Mouse (Mus musculus) liver, embryonic 14 days (tissue): ENCODE data around the gene Trarg1. TPM values are rescaled to one million over a fixed set of nuclear protein-coding genes. Genes with fewer than 3 reads are reported as not detected.

Experiments used
- polyA plus RNA-seq: library from polyadenylated mRNA; depleted of rRNA; stranded (reverse); fragments of >200 nt; gene quantifications from 2 replicates; pipeline ENCODE4 v1.2.3, GENCODE M21; 2012; rRNA removed

Trarg1 gene
- polyA plus RNA-seq: not detected in 2 replicates

DNA sequence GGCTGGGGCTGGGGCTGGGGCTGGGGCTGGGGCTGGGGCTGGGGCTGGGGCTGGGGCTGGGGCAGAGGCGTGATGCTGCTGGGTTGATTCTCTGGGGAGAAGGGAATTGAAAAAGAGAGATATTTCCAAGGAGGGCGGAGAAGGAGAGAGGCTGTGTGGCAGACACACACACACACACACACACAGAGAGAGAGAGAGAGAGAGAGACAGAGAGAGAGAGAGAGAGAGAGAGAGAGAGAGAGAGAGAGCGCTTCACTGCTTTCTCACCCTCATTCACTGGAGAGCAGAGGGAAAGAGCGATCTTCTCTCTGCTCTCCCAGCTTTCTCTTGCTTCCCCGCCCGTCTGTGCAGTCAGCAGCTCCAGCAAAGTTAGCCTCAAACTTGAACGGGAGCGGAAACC lies at the start of gene Trarg1:
TSS of gene Trarg1 (plus strand) at position 301 of the 400 bp plus-strand sequence.

DNA sequence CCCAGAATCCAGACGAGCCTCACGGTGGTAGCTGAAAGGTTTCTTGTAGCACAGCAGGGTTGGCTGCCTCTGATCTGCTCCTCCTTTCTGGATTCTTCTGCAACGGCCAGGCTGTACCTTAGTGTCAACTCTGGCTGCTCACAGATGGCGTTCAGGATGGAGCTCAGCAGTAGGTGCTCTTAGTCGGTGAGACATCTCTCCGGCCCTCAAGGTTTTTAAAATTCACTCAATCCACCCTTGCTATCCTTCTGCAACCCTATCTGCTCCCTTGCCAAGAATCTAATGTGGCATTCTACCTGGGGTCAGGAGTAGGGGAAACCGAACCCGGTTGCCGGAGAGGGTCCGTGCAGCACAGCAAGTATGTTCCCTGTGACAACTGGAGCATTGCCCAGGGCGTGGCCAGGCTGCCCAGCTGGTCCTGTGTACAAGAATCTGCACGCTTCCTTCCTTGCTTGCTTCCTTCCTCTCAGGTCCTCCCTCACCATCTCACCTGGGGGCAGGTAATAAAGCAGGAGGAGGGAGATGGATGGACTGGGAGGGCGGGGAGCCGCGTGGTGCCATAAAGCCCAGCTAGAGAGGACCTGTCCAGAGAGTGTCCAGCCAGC lies 7.6 kb upstream of the Trarg1 start, which contains the start of gene Bhlha9:
TSS of gene Bhlha9 (plus strand) at position 600 of the 605 bp plus-strand sequence.

Other genes starting within 250 kb of the Trarg1 start
- gene Abr, start 57.5 kb upstream of the Trarg1 start, polyA plus RNA-seq: 3.3 and 3.8 TPM in 2 replicates
- gene Bhlha9, start 7.3 kb upstream of the Trarg1 start, polyA plus RNA-seq: not detected in 2 replicates
- gene Gosr1, start 83.8 kb downstream of the Trarg1 start, polyA plus RNA-seq: 7.1 and 7.8 TPM in 2 replicates
- 7.1 and 8.4 TPM in 2 replicates for gene Cpd, start 167.2 kb downstream of the Trarg1 start, polyA plus RNA-seq
- not detected in 2 replicates for gene Tmigd1, start 222.4 kb downstream of the Trarg1 start, polyA plus RNA-seq
- gene Blmh, start 245.0 kb downstream of the Trarg1 start, polyA plus RNA-seq: 19.7 and 20.2 TPM in 2 replicates